Mouse (Mus musculus) heart, postnatal 0 days (tissue): ENCODE results near the gene Pacsin2.

Source experiments
- CTCF ChIP-seq: IDR thresholded peaks from 2 replicates; pipeline ENCODE4 v1.5.1; 2016; ENCODE audit warnings: antibody characterized with exemption, control low read depth, low read depth
- EP300 ChIP-seq: IDR thresholded peaks from 2 replicates; pipeline ENCODE4 v1.6.1; 2016; ENCODE audit warnings: antibody characterized with exemption, low read depth

- TF ChIP-seq EP300 (no peak), CTCF (no peak)
Observed at GRCm38 (mm10) chr15:83440726-83441125, 23.7 kb downstream of the Pacsin2 start.
